Mouse (Mus musculus) kidney, embryonic 16.5 days (tissue): ENCODE measurements around the gene Rin3. TPM values are rescaled to one million over a fixed set of nuclear protein-coding genes. Genes with fewer than 3 reads are reported as not detected.

ENCODE experiments used
- ATAC-seq: fragments of 200-750 bp; cut with Nextera tagmentation; 2 replicates; pipeline ENCODE4 v1.8.0; 2017; ENCODE audit warnings: moderate TSS enrichment; ENCODE audit not compliant: low FRiP score, low TSS enrichment
- H3K27ac ChIP-seq: fragments of 300-500 bp; sonication (generic); 2 replicates; pipeline ENCODE4 v1.5.1; 2014; ENCODE audit warnings: low read length
- H3K27me3 ChIP-seq: fragments of 300-500 bp; sonication (generic); 2 replicates; pipeline ENCODE4 v1.6.1; 2014; ENCODE audit warnings: low read length, control low read depth, mixed read lengths; ENCODE audit not compliant: insufficient read depth
- H3K36me3 ChIP-seq: fragments of 300-500 bp; sonication (generic); 2 replicates; pipeline ENCODE4 v1.6.1; 2014; ENCODE audit warnings: low read length, control low read depth, mixed read lengths; ENCODE audit not compliant: insufficient read depth
- H3K4me1 ChIP-seq: fragments of 300-500 bp; sonication (generic); 2 replicates; pipeline ENCODE4 v1.6.1; 2014; ENCODE audit warnings: low read length, control low read depth, mixed read lengths; ENCODE audit not compliant: insufficient read depth
- H3K4me2 ChIP-seq: fragments of 300-500 bp; sonication (generic); replicated peaks from 2 replicates; pipeline ENCODE4 v1.6.1; 2014; ENCODE audit warnings: low read depth, low read length
- H3K4me3 ChIP-seq: fragments of 300-500 bp; sonication (generic); 2 replicates; pipeline ENCODE4 v1.5.1; 2014; ENCODE audit warnings: mild to moderate bottlenecking, low read length
- H3K9ac ChIP-seq: fragments of 300-500 bp; sonication (generic); replicated peaks from 2 replicates; pipeline ENCODE4 v1.6.1; 2014; ENCODE audit warnings: low read length
- H3K9me3 ChIP-seq: fragments of 300-500 bp; sonication (generic); 2 replicates; pipeline ENCODE4 v1.6.1; 2016; ENCODE audit warnings: low read length, control low read depth
- WGBS: fragments of 180-500 bp; shearing (Covaris S2); extraction: QIAGEN DNeasy Blood & Tissue Kit; methylation state at CpG from one replicate; pipeline ENCODE4 v1.1.7; 2014; 5-methylcytosine and 5-hydroxymethylcytosine counted together
- polyA plus RNA-seq: library from polyadenylated mRNA; unstranded; fragments of >200 nt; fragmentation: Nextera tagmentation; extraction: Ambion mirVana; gene quantifications from 2 replicates; pipeline ENCODE4 v1.2.1, GENCODE M21; 2015

Gene Rin3
- polyA plus RNA-seq, 1 experiment from 2014 or later, result 9.1 TPM

DNA sequence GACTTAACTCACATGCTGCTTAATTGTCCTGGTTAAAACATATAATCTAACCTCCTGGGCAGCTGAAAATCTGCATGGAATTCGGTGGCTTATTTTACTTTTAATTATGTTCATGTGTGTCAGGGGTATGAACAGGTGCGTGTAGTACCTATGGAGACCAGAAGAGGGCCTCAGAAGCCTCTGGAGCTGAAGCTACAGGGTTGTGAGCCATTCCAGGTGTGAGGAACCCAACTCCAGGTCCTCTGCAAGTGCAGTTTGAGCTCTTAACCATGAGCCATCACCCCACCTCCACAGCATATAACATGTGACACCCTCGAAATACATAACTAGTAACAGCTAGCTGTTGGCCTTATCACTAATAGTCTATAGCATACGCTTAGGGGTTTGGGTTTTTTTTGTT is 109.1 kb downstream of the Rin3 start:
- 74% methylated on average over 4 of the region's 4 CpGs for whole genome bisulfite sequencing
- H3K36me3 ChIP-seq, result peaks cover 31% of the 10 kb centered on the region
- no peak overlapping the region for H3K4me2 ChIP-seq

DNA sequence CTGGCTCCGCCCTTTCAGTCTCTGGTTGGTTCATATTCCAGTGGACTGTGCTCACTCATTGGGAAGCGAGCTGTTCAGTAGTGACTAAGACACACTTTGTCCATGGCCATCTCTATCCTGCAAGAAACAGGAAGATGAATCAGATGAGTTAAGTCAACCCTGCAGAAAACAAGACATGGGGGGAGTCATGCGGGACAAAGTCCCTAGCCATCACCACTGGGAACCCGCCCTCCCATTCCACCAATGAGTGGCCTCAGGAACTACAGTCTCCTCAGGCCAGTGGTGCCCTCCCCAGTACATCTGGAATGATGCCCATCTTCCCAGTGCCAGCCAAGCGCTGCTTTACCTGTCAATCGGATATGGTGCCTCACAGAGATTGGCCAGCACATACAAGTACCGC is 111.6 kb downstream of the Rin3 start:
- H3K4me3 ChIP-seq, result no peak overlapping the region
- H3K9me3 ChIP-seq, result no peaks in the 10 kb centered on the region
- ATAC-seq, result no peak
- no peaks in the 10 kb centered on the region for H3K27me3 ChIP-seq
- H3K9ac ChIP-seq, result no peak overlapping the region
- H3K4me2 ChIP-seq, result no peak overlapping the region
- H3K36me3 ChIP-seq, result peaks cover 31% of the 10 kb centered on the region
- H3K27ac ChIP-seq, result no peak overlapping the region
- WGBS, result 87% methylated on average over 7 of the region's 7 CpGs
- no peaks in the 10 kb centered on the region for H3K4me1 ChIP-seq

More for the DNA sequence above, 109.1 kb downstream of the Rin3 start:
- no peak overlapping the region for H3K27ac ChIP-seq
- H3K9me3 ChIP-seq, result no peaks in the 10 kb centered on the region
- no peak for ATAC-seq
- no peaks in the 10 kb centered on the region for H3K4me1 ChIP-seq
- no peaks in the 10 kb centered on the region for H3K27me3 ChIP-seq
- H3K4me3 ChIP-seq, result no peak overlapping the region
- H3K9ac ChIP-seq, result no peak overlapping the region

DNA sequence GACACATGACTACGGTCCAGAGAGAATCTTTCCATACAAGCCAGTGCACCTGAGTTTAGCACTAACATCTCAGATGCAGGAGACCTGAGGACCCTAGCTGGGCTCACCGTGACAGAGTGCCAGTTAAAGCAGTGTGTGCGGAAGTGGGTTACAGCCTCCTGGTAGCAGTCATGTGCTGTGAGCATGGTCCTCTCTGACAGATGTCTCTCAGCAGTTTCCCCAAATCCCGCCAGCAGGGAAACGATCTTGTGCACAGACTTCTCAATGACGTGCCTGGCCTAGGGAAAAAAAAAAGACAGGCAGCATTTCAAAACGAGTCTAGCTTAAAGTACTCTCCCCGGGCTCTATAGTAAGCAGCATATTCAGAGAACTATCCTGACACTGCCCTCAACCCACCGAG is 112.7 kb downstream of the Rin3 start:
- no peaks in the 10 kb centered on the region for H3K4me1 ChIP-seq
- H3K36me3 ChIP-seq, result peaks cover 29% of the 10 kb centered on the region
- 77% methylated on average over 9 of the region's 9 CpGs for WGBS
- H3K4me2 ChIP-seq, result no peak overlapping the region
- H3K27me3 ChIP-seq, result no peaks in the 10 kb centered on the region
- H3K27ac ChIP-seq, result no peak overlapping the region
- H3K4me3 ChIP-seq, result no peak overlapping the region
- no peak overlapping the region for H3K9ac ChIP-seq
- no peaks in the 10 kb centered on the region for H3K9me3 ChIP-seq
- no peak for ATAC-seq

DNA sequence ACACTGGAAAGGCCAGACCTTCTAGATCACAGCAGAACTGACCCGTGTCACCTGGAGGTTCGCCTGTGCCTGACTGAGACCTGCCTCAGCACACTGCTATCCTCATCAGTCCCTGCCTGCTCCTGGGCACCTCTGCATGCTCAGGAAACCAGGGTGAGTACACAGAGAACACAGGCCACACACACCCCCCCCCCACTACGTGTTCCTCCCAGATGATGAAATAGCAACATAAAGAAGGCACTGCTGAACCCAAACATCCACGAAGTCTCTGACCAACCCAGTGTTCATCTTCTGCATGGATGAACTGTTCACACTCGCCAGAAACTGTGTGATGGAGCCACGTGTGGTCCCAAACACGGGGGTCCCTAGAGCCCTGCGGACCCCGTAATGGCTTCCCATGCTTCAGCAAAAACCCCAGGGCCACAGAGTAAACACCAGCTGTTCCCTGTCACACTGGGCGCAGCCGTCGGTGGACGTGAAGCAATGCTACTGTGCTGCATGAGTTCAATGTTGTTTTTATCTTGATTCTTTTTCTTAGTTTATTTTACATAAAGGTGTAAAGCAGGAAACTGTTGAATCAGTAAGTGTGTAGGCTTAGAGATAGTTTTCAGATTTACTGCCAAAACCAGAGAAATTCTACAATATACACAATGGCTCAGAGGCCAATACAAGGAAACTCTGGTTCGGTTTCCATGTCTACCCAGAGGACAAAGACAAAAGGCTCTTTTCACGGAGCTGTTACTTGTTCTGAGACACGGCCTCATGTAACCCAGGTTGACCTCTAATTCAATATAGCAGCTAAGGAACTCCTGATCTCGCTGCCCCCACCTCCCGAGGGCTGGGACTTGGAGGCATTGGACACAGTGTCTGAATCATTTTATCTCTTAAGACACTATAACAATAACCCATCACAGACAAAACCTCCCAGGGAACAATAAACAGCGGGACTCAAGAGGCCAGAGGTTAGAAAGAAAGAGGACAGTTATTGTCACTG is 113.4 kb downstream of the Rin3 start:
- Histone ChIP-seq H3K27me3 (no peaks in the 10 kb centered on the region), H3K9ac (no peak overlapping the region), H3K4me1 (no peaks in the 10 kb centered on the region), H3K36me3 (peaks cover 31% of the 10 kb centered on the region), H3K4me2 (no peak overlapping the region), H3K27ac (no peak overlapping the region), H3K4me3 (no peak overlapping the region), H3K9me3 (no peaks in the 10 kb centered on the region)
- ATAC-seq, result no peak
- 54% methylated on average over 19 of the region's 19 CpGs for WGBS

DNA sequence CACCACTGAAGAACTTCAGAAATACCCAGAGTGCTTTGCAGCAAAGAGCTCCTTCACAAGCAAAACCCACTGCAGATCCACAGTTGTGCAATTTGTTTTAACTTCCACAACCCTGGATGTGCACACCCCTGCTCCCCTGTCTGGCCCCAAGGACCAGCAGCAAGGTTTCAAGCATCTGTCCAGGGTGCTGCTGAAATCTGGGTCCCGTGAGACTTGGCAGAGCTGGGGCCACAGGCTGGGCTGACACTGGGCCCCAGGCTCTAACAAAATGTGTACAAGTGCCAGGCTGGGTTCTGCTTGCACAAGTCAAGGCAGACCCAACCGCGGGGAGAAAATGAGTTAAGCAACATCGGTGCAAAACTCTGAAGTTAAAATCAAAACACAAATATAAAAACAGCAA is 115.7 kb downstream of the Rin3 start:
- 86% methylated on average over 4 of the region's 4 CpGs for WGBS
- Histone ChIP-seq H3K27ac (no peak overlapping the region), H3K9ac (no peak overlapping the region), H3K4me3 (no peak overlapping the region), H3K36me3 (peaks cover 47% of the 10 kb centered on the region), H3K4me2 (no peak overlapping the region), H3K4me1 (no peaks in the 10 kb centered on the region), H3K9me3 (no peaks in the 10 kb centered on the region), H3K27me3 (no peaks in the 10 kb centered on the region)
- ATAC-seq, result no peak

DNA sequence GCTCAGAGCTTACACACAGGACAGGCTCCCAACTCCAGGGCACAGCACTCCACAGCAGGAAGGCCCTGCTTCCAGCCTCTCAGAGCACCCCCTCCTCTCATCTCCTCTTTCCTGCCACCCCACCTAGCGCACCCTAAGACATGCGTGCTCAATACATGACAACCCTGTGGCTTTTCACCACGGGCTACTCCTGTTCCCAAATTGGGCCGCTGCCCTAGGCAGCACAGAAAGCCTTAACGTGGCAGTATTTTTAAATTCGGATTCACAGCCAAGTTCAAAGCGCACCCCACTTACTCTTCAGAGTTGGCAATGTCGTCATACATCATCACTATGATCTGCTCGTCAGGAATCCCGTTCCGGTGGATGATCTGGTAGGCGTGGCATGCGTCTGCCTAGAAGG is 130.3 kb downstream of the Rin3 start:
- no peak for ATAC-seq
- Histone ChIP-seq H3K36me3 (0 out of 2 replicates have a peak, but pooled peaks cover 2% of the 10 kb centered on the region), H3K4me1 (peaks cover 11% of the 10 kb centered on the region; the same call in 1 of the 2 replicates), H3K27me3 (no peaks in the 10 kb centered on the region), H3K27ac (no peak overlapping the region), H3K9ac (no peak overlapping the region), H3K4me2 (no peak overlapping the region), H3K9me3 (no peaks in the 10 kb centered on the region), H3K4me3 (no peak overlapping the region)
- WGBS, result 86% methylated on average over 13 of the region's 13 CpGs

DNA sequence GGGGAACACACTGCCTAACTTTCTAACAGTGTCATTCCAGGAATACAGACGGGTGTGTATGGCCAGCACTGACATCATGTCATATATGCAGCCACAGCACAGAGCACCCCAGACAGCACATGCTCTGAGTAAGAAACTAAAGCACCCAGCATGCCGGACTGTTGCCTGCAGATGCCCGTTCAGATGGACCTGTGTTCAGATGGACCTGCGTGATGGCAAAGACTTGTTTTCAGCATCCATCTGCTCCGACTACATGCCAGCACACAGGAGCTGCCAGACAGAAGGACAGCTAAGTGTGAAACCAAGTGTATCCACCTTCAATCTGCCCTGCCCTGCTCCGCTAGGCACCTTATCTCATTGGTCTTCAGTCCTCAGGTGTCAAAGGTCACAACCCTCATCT is 131.8 kb downstream of the Rin3 start:
- no peak overlapping the region for H3K4me2 ChIP-seq
- H3K4me1 ChIP-seq, result peaks cover 11% of the 10 kb centered on the region; the same call in 1 of the 2 replicates
- H3K4me3 ChIP-seq, result no peak overlapping the region
- WGBS, result 88% methylated on average over 6 of the region's 6 CpGs
- H3K9me3 ChIP-seq, result no peaks in the 10 kb centered on the region
- H3K9ac ChIP-seq, result no peak overlapping the region
- no peak for ATAC-seq
- H3K27ac ChIP-seq, result no peak overlapping the region
- H3K27me3 ChIP-seq, result no peaks in the 10 kb centered on the region
- H3K36me3 ChIP-seq, result 0 out of 2 replicates have a peak, but pooled peaks cover 2% of the 10 kb centered on the region

DNA sequence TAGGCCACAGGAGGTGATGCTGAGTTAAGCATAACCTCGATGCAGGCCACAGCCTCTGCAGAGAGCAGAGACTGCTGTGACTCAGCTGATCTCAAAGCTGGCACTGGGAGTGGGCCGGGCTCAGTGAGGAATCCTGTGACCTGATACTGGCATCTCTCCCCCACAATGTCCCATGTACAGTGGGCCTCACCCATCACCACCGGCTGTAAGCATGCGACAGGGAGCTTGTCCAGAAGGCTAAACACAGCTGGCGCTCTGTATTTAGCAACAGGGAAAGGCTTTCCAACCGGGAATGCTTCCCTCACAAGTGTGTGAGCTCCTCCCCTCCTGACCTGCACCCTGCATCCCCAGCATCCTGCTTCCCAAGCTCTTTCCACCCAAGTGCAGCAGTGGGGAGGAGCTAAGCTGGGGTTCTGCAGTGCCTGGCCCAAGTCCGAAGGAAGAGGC is 133.6 kb downstream of the Rin3 start:
- no peaks in the 10 kb centered on the region for H3K27me3 ChIP-seq
- 0 out of 2 replicates have a peak overlapping the region, but pooled peaks have one; percentile 31 for H3K9ac ChIP-seq
- H3K4me3 ChIP-seq, result no peak overlapping the region
- H3K36me3 ChIP-seq, result 0 out of 2 replicates have a peak, but pooled peaks cover 2% of the 10 kb centered on the region
- H3K4me2 ChIP-seq, result no peak overlapping the region
- H3K27ac ChIP-seq, result peak overlapping the region; percentile 63; the same call in 1 of the 2 replicates
- WGBS, result 25% methylated on average over 7 of the region's 7 CpGs
- H3K4me1 ChIP-seq, result peaks cover 11% of the 10 kb centered on the region; the same call in 1 of the 2 replicates
- peak; percentile 67; the same call in 1 of the 2 replicates for ATAC-seq
- H3K9me3 ChIP-seq, result no peaks in the 10 kb centered on the region

DNA sequence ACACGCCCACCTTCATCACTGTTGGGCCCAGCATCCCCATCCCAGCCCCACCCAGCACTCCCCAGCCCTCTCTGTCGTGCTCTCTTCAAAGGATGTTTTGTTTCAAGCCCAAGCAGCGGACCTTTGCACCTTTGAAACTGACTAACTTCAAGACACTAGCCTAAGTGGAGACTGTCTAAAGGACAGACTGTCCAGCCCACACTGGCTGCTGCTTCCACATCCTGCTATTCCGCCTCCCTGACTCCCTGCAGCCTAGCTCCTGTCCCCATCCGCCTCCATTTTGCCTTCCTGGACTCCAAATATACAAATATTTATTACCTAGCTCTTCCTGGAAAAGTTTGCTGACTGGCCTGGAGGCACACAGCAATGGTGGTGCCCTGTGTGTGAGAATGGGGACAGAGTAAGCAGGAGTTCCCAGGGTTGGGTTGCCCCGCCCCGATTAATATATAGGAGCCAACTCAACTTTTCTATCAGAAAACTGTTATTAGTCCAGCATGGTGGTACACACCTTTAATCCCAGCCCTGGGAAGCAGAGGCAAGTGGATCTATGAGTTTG is 134.2 kb downstream of the Rin3 start:
- 74% methylated on average over 7 of the region's 7 CpGs for WGBS
- ATAC-seq, result peak; percentile 58
- Histone ChIP-seq H3K4me1 (peaks cover 11% of the 10 kb centered on the region; the same call in 1 of the 2 replicates), H3K4me3 (no peak overlapping the region), H3K27me3 (no peaks in the 10 kb centered on the region), H3K9me3 (no peaks in the 10 kb centered on the region), H3K27ac (no peak overlapping the region; the same call in 1 of the 2 replicates), H3K36me3 (0 out of 2 replicates have a peak, but pooled peaks cover 2% of the 10 kb centered on the region), H3K9ac (no peak overlapping the region), H3K4me2 (no peak overlapping the region)
